Mouse (Mus musculus) adrenal gland, postnatal 36 days (tissue): ENCODE data around the gene Cst13. TPM values are rescaled to one million over a fixed set of nuclear protein-coding genes. Genes with fewer than 3 reads are reported as not detected.

Experiments
- DNase-seq, 2 experiments: peaks; one replicate each; pipeline ENCODE4 v3.0.0; 2021; ENCODE audit warnings: mixed read lengths in 1 of 2
- total RNA-seq, 2 experiments: library from RNA; stranded (reverse); gene quantifications; 2 replicates each; pipeline ENCODE4 v1.2.3; 2021

Gene Cst13
- total RNA-seq, 2 experiments from 2014 or later: not detected

GRCm38 (mm10) chr2:148874617-148875334 lies 54.9 kb downstream of the Cst13 start:
- peak; percentile 46 for DNase-seq

DNA sequence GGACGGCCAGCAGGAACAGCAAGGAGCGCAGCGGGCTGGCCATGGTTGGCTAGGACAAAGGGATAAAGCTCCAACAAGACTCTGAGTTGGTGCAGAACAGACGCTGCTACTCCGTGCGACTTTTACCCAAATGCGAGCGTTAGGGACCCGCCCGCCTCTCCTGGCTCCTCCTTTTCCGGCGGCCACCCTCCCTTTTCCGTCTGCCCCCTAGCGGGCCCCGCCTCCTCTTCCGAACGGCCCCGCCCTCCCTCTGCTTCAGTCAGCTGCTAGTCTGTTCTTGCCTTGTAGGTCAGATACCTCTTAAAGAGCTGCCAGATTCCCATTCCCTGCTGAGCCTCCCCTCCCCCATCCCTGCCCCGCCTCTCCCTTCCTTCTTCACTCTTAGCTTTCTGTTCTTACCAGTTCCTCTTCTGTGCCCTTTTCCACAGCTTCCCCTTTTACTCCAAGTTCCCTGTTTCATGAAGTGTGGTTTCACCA lies 55.5 kb downstream of the Cst13 start, which contains the start of gene Cst3:
Cst3 (minus strand) TSS at position 358 of the 477 bp plus-strand sequence.
- peak; percentile 96 to 97 for DNase-seq

DNA sequence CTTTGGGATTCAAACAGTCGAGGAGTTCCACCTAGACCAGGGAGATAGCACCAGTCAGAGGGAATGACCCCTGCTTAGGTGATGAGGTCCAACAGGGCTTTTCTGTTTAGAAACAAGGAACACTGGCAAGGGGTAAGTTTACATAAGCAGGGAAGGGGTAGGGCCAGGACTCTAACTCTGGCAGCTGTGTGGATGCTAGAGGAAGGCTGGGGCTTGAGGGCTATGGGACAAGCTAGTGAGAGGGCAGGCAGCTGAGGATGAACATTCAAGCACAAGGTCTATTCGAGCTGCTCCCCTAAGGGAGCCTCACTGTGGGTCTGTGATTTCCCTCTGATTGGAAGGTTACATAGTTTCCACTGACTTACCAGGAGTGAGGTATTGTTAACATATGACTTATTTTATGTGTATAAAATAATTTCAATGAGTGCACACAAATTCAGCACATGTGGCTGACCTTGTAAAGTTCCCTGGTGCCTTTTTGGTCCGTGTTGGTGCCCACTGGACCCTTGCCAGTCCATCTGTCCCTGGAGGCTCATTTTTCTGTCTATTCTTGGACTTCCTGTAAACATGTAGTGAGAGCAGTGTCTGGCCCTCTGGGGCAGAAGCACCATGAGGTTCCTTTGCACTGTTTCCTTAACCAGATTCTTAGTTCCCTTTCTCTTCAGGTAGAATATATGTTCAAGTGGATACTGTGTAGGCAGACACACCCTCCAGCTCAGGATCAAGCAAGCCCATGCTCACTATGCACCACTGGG lies 57.3 kb downstream of the Cst13 start:
- DNase-seq: peak; percentile 54 to 74

DNA sequence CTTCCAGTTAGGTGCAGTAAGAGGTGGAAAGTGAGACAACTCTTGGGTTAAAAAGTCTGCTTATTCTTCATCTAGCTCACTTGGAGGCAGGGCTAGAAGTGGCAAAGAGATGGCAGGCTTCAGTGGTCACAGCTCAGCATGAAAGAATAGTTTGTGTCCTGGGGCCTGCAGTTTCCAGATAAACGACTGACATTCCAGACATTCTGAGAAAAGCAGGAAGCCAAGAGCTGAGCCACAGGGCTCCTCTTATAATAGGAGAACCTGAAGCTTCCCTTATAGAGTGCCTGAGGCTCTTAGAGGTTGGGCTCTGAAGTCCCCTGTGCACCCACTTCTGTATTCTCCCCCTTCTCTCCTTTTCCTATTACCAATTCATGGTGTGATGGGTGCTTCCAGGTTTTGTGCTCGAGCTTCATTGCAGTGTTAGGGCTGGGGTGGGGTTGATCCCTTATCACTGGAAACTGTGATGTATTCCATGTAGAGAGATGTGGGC lies 58.8 kb downstream of the Cst13 start:
- DNase-seq: no peak

GRCm38 (mm10) chr2:148879199-148879598 lies 59.3 kb downstream of the Cst13 start:
- DNase-seq: no peak

Other genes with a start within 250 kb of the Cst13 start
- 10 to 100 TPM; 18.5 to 18.8 TPM for gene Nxt1, start 147.5 kb upstream of the Cst13 start, total RNA-seq
- 10 to 100 TPM; 27.8 to 34.8 TPM for gene Gzf1, start 139.1 kb upstream of the Cst13 start, total RNA-seq
- gene Napb, start 87.6 kb upstream of the Cst13 start, total RNA-seq: 1 to 10 TPM; 4.2 to 5.8 TPM
- gene Cstl1, start 69.7 kb upstream of the Cst13 start, total RNA-seq: under 1 TPM; 0.49 to 0.89 TPM
- gene Cst11, start 48.6 kb upstream of the Cst13 start, total RNA-seq: not detected
- not detected for gene 8030411F24Rik, start 38.1 kb upstream of the Cst13 start, total RNA-seq
- not detected for gene Cst12, start 30.7 kb upstream of the Cst13 start, total RNA-seq
- gene Cst8, start 21.3 kb upstream of the Cst13 start, total RNA-seq: 100 to 1,000 TPM in 1 of 2 experiments, 1 to 10 TPM in 1; 4.2 to 134 TPM
- gene Cst9, start 15.1 kb downstream of the Cst13 start, total RNA-seq: not detected
- gene 9230104L09Rik, start 45.0 kb downstream of the Cst13 start, total RNA-seq: 1 to 10 TPM in 1 of 2 experiments, not detected in 1; 1.7 TPM
- gene Cst3, start 55.6 kb downstream of the Cst13 start, total RNA-seq: 100 to 1,000 TPM; 740 to 871 TPM
- not detected for gene Gm1330, start 183.2 kb downstream of the Cst13 start, total RNA-seq
- gene Gm10750, start 197.2 kb downstream of the Cst13 start, total RNA-seq: not detected